Mouse (Mus musculus) midbrain, embryonic 13.5 days (tissue): Measurements from ENCODE around the gene Trp53inp2. TPM values are rescaled to one million over a fixed set of nuclear protein-coding genes. Genes with fewer than 3 reads are reported as not detected.
A peak's percentile ranks its signal among the peaks of the same experiment; 100 is the strongest.

Experiments
- ATAC-seq: fragments of 200-750 bp; cut with Nextera tagmentation; 2 replicates; pipeline ENCODE4 v1.8.0; 2017; ENCODE audit warnings: mild to moderate bottlenecking, moderate TSS enrichment, moderate library complexity
- H3K27ac ChIP-seq: fragments of 300-500 bp; sonication (generic); 2 replicates; pipeline ENCODE4 v1.5.1; 2015; ENCODE audit warnings: inconsistent platforms, mild to moderate bottlenecking, moderate library complexity
- H3K27me3 ChIP-seq: fragments of 300-500 bp; sonication (generic); 2 replicates; pipeline ENCODE4 v1.6.1; 2015; ENCODE audit warnings: mild to moderate bottlenecking, inconsistent platforms
- H3K36me3 ChIP-seq: fragments of 300-500 bp; sonication (generic); 2 replicates; pipeline ENCODE4 v1.6.1; 2015; ENCODE audit warnings: mild to moderate bottlenecking, inconsistent platforms
- H3K4me1 ChIP-seq: fragments of 300-500 bp; sonication (generic); replicated peaks from 2 replicates; pipeline ENCODE4 v1.6.1; 2015; ENCODE audit warnings: inconsistent platforms
- H3K4me2 ChIP-seq: fragments of 300-500 bp; sonication (generic); replicated peaks from 2 replicates; pipeline ENCODE4 v1.6.1; 2015; ENCODE audit warnings: moderate library complexity, mild to moderate bottlenecking, inconsistent platforms
- H3K4me3 ChIP-seq: fragments of 300-500 bp; sonication (generic); replicated peaks from 2 replicates; pipeline ENCODE4 v1.5.1; 2015; ENCODE audit warnings: mild to moderate bottlenecking, inconsistent platforms
- H3K9ac ChIP-seq: fragments of 300-500 bp; sonication (generic); replicated peaks from 2 replicates; pipeline ENCODE4 v1.6.1; 2015; ENCODE audit warnings: mild to moderate bottlenecking, inconsistent platforms
- H3K9me3 ChIP-seq: fragments of 300-500 bp; sonication (generic); 2 replicates; pipeline ENCODE4 v1.6.1; 2016; ENCODE audit warnings: mild to moderate bottlenecking, inconsistent platforms
- WGBS: fragments of 180-500 bp; shearing (Covaris S2); methylation state at CpG from one replicate; pipeline ENCODE4 v1.1.7; 2015; 5-methylcytosine and 5-hydroxymethylcytosine counted together
- microRNA counts: library from miRNA; unstranded; fragments of <30 nt; microRNA quantifications from one replicate; lab custom pipeline; 2016
- microRNA-seq: library from miRNA; unstranded; fragments of <30 nt; microRNA quantifications from one replicate; pipeline ENCODE4, GENCODE M21; 2016
- polyA plus RNA-seq: library from polyadenylated mRNA; unstranded; fragments of >200 nt; fragmentation: Nextera tagmentation; extraction: Ambion mirVana; gene quantifications from 2 replicates; pipeline ENCODE4 v1.2.1, GENCODE M21; 2015

Trp53inp2 gene
- polyA plus RNA-seq, 1 experiment from 2014 or later = 131 TPM

DNA sequence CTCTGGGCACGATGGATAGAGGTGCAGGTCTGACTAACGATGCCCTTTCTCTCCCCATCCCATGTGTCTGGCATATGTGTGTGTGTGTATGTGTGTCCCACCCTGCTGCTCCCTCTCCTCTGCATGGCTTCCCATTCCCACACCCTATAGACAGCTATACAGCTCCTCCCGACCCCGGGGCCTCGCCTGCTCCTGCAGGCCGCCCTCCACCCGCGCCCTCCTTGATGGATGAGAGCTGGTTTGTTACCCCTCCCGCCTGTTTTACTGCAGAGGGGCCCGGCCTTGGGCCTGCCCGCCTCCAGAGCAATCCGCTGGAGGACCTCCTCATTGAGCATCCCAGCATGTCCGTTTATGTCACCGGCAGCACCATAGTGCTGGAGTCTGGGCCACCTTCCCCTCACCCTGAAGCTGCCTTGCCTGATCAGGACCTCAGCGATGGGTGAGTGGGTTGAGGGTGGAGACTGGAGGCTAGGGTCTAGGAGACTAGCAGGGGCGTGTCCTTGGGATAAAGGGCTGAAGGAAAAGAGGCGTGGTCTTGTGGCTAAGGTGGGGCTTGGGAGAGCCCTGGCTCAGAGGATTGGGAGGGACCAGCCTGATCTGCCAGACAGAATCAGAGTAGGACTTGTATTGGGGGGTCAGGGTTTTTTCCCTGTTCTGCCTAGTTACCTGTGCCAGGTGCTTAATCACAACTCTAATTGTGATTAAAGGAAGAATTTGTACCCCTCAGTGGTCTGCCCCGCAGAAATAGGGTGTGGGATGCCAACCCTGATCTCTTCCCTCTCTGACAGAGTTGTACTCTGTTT, 5.1 kb downstream of the Trp53inp2 start:
- Histone ChIP-seq H3K4me3 (peak overlapping the region; percentile 13), H3K36me3 (peaks cover 54% of the 10 kb centered on the region), H3K9me3 (no peaks in the 10 kb centered on the region), H3K4me1 (peaks cover 50% of the 10 kb centered on the region), H3K9ac (peak overlapping the region; percentile 48), H3K27me3 (no peaks in the 10 kb centered on the region), H3K4me2 (peak overlapping the region; percentile 38), H3K27ac (peak overlapping the region; percentile 32)
- ATAC-seq = no peak
- 45% methylated on average over 18 of the region's 18 CpGs for WGBS

DNA sequence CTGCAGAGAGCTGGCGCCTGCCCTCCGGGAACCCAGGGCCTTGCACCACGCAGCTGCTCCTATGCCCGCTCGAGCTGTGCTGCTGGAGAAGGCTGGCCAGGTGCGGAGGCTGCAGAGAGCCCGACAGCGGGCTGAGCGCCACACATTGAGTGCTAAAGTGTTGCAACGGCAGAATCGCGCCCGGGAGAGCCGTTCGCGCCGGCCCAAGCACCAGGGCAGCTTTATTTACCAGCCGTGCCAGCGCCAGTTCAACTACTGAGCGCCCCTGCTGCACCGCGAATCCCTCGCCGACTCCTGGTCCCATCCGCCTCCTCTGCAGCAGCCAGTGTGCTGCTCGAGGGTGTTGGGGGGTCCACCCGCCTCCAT, 5.7 kb downstream of the Trp53inp2 start:
- Histone ChIP-seq H3K36me3 (peaks cover 59% of the 10 kb centered on the region), H3K27ac (no peak overlapping the region), H3K4me1 (peaks cover 49% of the 10 kb centered on the region), H3K4me3 (no peak overlapping the region), H3K9me3 (no peaks in the 10 kb centered on the region), H3K27me3 (no peaks in the 10 kb centered on the region), H3K9ac (peak overlapping the region; percentile 48), H3K4me2 (peak overlapping the region; percentile 38)
- ATAC-seq = no peak
- WGBS = 9% methylated on average over 27 of the region's 27 CpGs

- peaks cover 49% of the 10 kb centered on the region for H3K4me1 ChIP-seq
- H3K9ac ChIP-seq = peak overlapping the region; percentile 28; the same call in 1 of the 2 replicates
- H3K36me3 ChIP-seq = peaks cover 60% of the 10 kb centered on the region
Observed at GRCm38 (mm10) chr2:155387052-155387451, 6.2 kb downstream of the Trp53inp2 start.

DNA sequence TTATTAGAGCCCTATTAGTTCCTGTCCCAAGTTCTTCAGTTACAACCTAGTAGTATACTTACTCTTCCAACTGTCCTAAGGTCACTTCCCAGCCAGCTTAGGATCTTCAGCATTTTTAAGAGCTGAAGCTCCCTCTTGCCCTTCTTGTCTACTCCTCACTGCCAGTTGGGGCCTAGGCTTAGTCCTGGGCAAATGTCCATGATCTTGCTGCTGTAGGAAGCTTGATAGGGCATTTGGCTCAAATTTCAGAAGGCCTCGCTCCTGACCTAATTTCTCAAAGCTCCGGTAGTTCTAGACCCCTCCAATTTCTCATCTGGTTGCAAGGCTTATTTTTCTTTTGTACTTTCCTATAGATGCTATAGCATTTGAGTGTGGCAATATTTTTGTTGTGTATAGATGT, 7.7 kb downstream of the Trp53inp2 start:
- Histone ChIP-seq H3K27ac (no peak overlapping the region), H3K4me3 (no peak overlapping the region), H3K27me3 (no peaks in the 10 kb centered on the region), H3K9ac (no peak overlapping the region), H3K9me3 (no peaks in the 10 kb centered on the region), H3K4me1 (peaks cover 36% of the 10 kb centered on the region), H3K36me3 (peaks cover 60% of the 10 kb centered on the region), H3K4me2 (no peak overlapping the region)
- 98% methylated on average over 2 of the region's 2 CpGs for WGBS
- ATAC-seq = no peak

More at GRCm38 (mm10) chr2:155387052-155387451, 6.2 kb downstream of the Trp53inp2 start:
- 60% methylated on average over 4 of the region's 4 CpGs for WGBS
- Histone ChIP-seq H3K9me3 (no peaks in the 10 kb centered on the region), H3K27ac (no peak overlapping the region), H3K27me3 (no peaks in the 10 kb centered on the region), H3K4me2 (no peak overlapping the region), H3K4me3 (no peak overlapping the region)
- ATAC-seq = no peak

- Histone ChIP-seq H3K9ac (no peak overlapping the region), H3K36me3 (peaks cover 47% of the 10 kb centered on the region), H3K4me2 (no peak overlapping the region), H3K4me3 (no peak overlapping the region), H3K27ac (no peak overlapping the region), H3K4me1 (no peaks in the 10 kb centered on the region), H3K27me3 (no peaks in the 10 kb centered on the region), H3K9me3 (no peaks in the 10 kb centered on the region)
- 93% methylated on average over 5 of the region's 5 CpGs for WGBS
- ATAC-seq = no peak
Observed at GRCm38 (mm10) chr2:155394586-155394985, 13.7 kb downstream of the Trp53inp2 start.

DNA sequence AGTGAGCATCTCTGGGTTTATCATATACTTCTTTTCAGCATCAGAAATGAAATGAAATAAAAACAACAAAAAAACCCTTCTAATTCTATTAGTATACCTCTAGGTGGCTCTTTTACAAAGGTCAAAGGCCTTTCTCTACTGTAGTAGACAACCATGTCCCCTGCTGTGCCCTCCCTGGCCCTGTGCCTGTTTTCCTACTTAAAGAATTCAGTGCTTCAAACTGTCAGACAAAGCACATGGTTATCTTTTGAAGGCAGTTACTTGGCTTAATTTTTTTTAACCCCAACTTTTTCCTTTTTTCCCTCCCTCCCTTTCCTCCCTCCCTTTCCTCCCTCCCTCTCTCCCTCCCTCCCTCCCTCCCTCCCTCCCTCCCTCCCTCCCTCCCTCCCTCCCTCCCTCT, 19.4 kb downstream of the Trp53inp2 start:
- Histone ChIP-seq H3K4me1 (no peaks in the 10 kb centered on the region), H3K4me2 (no peak overlapping the region), H3K9me3 (no peaks in the 10 kb centered on the region), H3K27ac (no peak overlapping the region), H3K27me3 (no peaks in the 10 kb centered on the region), H3K36me3 (peaks cover 47% of the 10 kb centered on the region), H3K9ac (no peak overlapping the region), H3K4me3 (no peak overlapping the region)
- no peak for ATAC-seq

DNA sequence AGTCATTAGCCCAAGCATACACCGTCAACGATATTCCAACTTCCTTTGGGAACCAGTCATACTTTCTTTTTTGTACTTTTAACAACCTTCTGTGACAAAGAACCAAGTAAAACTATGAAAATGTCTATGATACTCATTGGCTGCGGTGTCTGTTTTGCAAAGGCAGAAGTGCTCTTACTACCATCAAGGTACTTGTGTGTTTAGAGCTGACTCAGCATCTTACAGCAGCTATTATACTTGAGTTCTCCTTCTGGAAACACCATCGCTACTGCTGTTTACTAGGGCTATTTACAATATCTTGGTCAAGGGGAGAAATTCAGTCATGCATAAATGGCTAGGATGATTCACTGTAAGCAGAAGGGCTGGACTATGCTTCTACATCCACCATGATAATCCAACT, 21.1 kb downstream of the Trp53inp2 start:
- Histone ChIP-seq H3K9ac (no peak overlapping the region), H3K4me2 (no peak overlapping the region), H3K27ac (no peak overlapping the region), H3K9me3 (no peaks in the 10 kb centered on the region), H3K27me3 (no peaks in the 10 kb centered on the region), H3K36me3 (peaks cover 53% of the 10 kb centered on the region), H3K4me1 (no peaks in the 10 kb centered on the region), H3K4me3 (no peak overlapping the region)
- 97% methylated on average over 4 of the region's 4 CpGs for WGBS
- ATAC-seq = no peak

GRCm38 (mm10) chr2:155404635-155405034, 23.8 kb downstream of the Trp53inp2 start:
- Histone ChIP-seq H3K4me3 (no peak overlapping the region), H3K4me2 (no peak overlapping the region), H3K4me1 (no peaks in the 10 kb centered on the region), H3K27me3 (no peaks in the 10 kb centered on the region), H3K9me3 (no peaks in the 10 kb centered on the region), H3K27ac (no peak overlapping the region), H3K9ac (no peak overlapping the region), H3K36me3 (peaks cover 58% of the 10 kb centered on the region)
- ATAC-seq = no peak
- WGBS = 97% methylated on average over 1 of the region's 1 CpGs

DNA sequence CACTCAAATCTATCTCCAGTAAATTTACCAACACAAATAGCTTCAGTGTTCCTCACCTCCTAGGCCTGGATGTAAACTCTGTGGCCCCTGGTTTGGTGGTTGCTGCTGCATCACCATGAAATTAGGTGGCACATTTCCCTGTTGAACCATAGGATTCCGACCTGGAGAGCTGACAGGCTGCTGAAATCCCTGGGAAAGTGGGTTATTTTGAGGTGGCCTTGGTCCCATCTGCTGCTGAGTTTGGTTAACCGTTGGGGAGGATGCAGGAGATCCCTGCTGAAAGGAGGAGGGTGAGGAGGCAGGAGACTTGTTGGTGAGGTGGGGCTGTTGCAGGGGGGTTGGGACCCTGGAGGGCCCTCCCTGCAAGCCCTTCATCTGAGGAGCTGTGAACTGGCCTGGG, 40.1 kb downstream of the Trp53inp2 start:
- H3K27ac ChIP-seq = no peak overlapping the region
- ATAC-seq = no peak
- H3K9ac ChIP-seq = no peak overlapping the region
- no peaks in the 10 kb centered on the region for H3K27me3 ChIP-seq
- H3K4me3 ChIP-seq = no peak overlapping the region
- H3K9me3 ChIP-seq = no peaks in the 10 kb centered on the region
- 82% methylated on average over 2 of the region's 2 CpGs for WGBS
- no peaks in the 10 kb centered on the region for H3K4me1 ChIP-seq
- H3K4me2 ChIP-seq = no peak overlapping the region
- peaks cover 46% of the 10 kb centered on the region for H3K36me3 ChIP-seq

- Histone ChIP-seq H3K4me3 (no peak overlapping the region), H3K9me3 (no peaks in the 10 kb centered on the region), H3K27me3 (no peaks in the 10 kb centered on the region), H3K27ac (no peak overlapping the region), H3K36me3 (peaks cover 46% of the 10 kb centered on the region), H3K9ac (no peak overlapping the region), H3K4me2 (no peak overlapping the region), H3K4me1 (no peaks in the 10 kb centered on the region)
- ATAC-seq = no peak
Observed at GRCm38 (mm10) chr2:155436445-155436844, 55.6 kb downstream of the Trp53inp2 start.

MicroRNAs within 50 kb of the gene (microRNA counts, 519-probe panel; counts per million panel counts)
- microRNA mmu-miR-695 (lab: Ali Mortazavi, UCI) = 110 counts per million, percentile 56 among the panel's probes with 10 or more counts

Small RNA genes lying within 50 kb of the gene (microRNA-seq; reads per million reads assigned to microRNA genes)
- gene Mir695 = not detected

Other genes with a start within 250 kb of the Trp53inp2 start
- 56.9 and 57.5 TPM in 2 replicates for gene Itch, start 247.6 kb upstream of the Trp53inp2 start, polyA plus RNA-seq
- 621 and 667 TPM in 2 replicates for gene Dynlrb1, start 144.5 kb upstream of the Trp53inp2 start, polyA plus RNA-seq
- gene Map1lc3a, start 104.8 kb upstream of the Trp53inp2 start, polyA plus RNA-seq = 314 and 332 TPM in 2 replicates
- 51.8 and 54.5 TPM in 2 replicates for gene Pigu, start 23.6 kb upstream of the Trp53inp2 start, polyA plus RNA-seq
- 30.0 and 34.5 TPM in 2 replicates for gene Ncoa6, start 92.8 kb downstream of the Trp53inp2 start, polyA plus RNA-seq
- gene Acss2, start 136.9 kb downstream of the Trp53inp2 start, polyA plus RNA-seq = 27.5 and 28.0 TPM in 2 replicates
- gene Ggt7, start 137.2 kb downstream of the Trp53inp2 start, polyA plus RNA-seq = 62.3 and 65.0 TPM in 2 replicates
- gene Gss, start 211.8 kb downstream of the Trp53inp2 start, polyA plus RNA-seq = 15.8 and 16.0 TPM in 2 replicates
- 0.97 and 1.1 TPM in 2 replicates for gene Myh7b, start 230.2 kb downstream of the Trp53inp2 start, polyA plus RNA-seq